8 mouse cellular contexts compared by ENCODE assay signal in genomic region chr12:112976371-112977073, GRCm38 (mm10). TPM values are rescaled to one million over a fixed set of nuclear protein-coding genes. Genes with fewer than 3 reads are reported as not detected.
DNase-seq lines count a peak whose midpoint lies in the region; ATAC-seq and TF ChIP-seq lines count a peak whose summit lies in the region.

Gene Btbd6 (plus strand): TSS chr12:112976482.

- peak within 1 kb of the TSS; percentile 84 for H3K4me2 ChIP-seq in heart, embryonic 13.5 days
- H3K4me2 ChIP-seq in kidney, postnatal 0 days (ENCODE audit: low read length) = peak within 1 kb of the TSS; percentile 94
- H3K4me2 ChIP-seq in liver, embryonic 12.5 days = peak within 1 kb of the TSS; percentile 94
- H3K4me2 ChIP-seq in stomach, embryonic 14.5 days (replicated peaks; ENCODE audit: low read depth, low read length) = peak within 1 kb of the TSS; percentile 85

- H3K9me3 ChIP-seq in heart, embryonic 13.5 days = no peaks in the 10 kb centered on the region
- H3K9me3 ChIP-seq in kidney, postnatal 0 days (replicated peaks; ENCODE audit: low read length) = no peaks in the 10 kb centered on the region
- no peaks in the 10 kb centered on the region for H3K9me3 ChIP-seq in liver, embryonic 12.5 days (replicated peaks)
- no peaks in the 10 kb centered on the region for H3K9me3 ChIP-seq in stomach, embryonic 14.5 days (ENCODE audit: control insufficient read depth, low read depth, low read length)

- H3K9ac ChIP-seq in heart, embryonic 13.5 days = peak within 1 kb of the TSS; percentile 92
- peak within 1 kb of the TSS; percentile 78 for H3K9ac ChIP-seq in kidney, postnatal 0 days (ENCODE audit: low read depth, low read length)
- H3K9ac ChIP-seq in liver, embryonic 12.5 days = peak within 1 kb of the TSS; percentile 82
- H3K9ac ChIP-seq in stomach, embryonic 14.5 days (replicated peaks; ENCODE audit: low read depth, low read length) = peak within 1 kb of the TSS; percentile 91

- peak within 1 kb of the TSS; percentile 93 for H3K27ac ChIP-seq in heart, embryonic 13.5 days (replicated peaks)
- peak within 1 kb of the TSS; percentile 90 for H3K27ac ChIP-seq in kidney, postnatal 0 days
- H3K27ac ChIP-seq in liver, embryonic 12.5 days = peak within 1 kb of the TSS; percentile 81
- H3K27ac ChIP-seq in stomach, embryonic 14.5 days (ENCODE audit: low read length) = peak within 1 kb of the TSS; percentile 88

- H3K4me3 ChIP-seq in heart, embryonic 13.5 days = peak within 1 kb of the TSS; percentile 77
- peak within 1 kb of the TSS; percentile 68 for H3K4me3 ChIP-seq in kidney, postnatal 0 days (replicated peaks; ENCODE audit: low read depth, low read length)
- H3K4me3 ChIP-seq in liver, embryonic 12.5 days = peak within 1 kb of the TSS; percentile 75
- H3K4me3 ChIP-seq in stomach, embryonic 14.5 days (ENCODE audit: low read depth, low read length) = peak within 1 kb of the TSS; percentile 70

- ATAC-seq in heart, embryonic 13.5 days (ENCODE audit: extremely low read depth, insufficient number of reproducible peaks, low FRiP score, low TSS enrichment) = peak; percentile 85
- peak; percentile 96 for ATAC-seq in kidney, postnatal 0 days (replicated peaks; ENCODE audit: low FRiP score, low read depth)
- ATAC-seq in liver, embryonic 12.5 days = peak; percentile 93
- ATAC-seq in stomach, embryonic 14.5 days (ENCODE audit: insufficient number of reproducible peaks, insufficient read depth, low FRiP score, low read depth) = peak; percentile 94

- under 1% methylated on average over 73 of the region's 80 CpGs for WGBS in heart, embryonic 13.5 days
- WGBS in kidney, postnatal 0 days = 0% methylated on average over 72 of the region's 80 CpGs
- under 1% methylated on average over 77 of the region's 80 CpGs for WGBS in liver, embryonic 12.5 days (ENCODE audit: insufficient replicate concordance)
- WGBS in stomach, embryonic 14.5 days = under 1% methylated on average over 76 of the region's 80 CpGs

- peaks cover 77% of the 10 kb centered on the region for H3K36me3 ChIP-seq in heart, embryonic 13.5 days
- H3K36me3 ChIP-seq in kidney, postnatal 0 days (ENCODE audit: insufficient read depth, low read length) = peaks cover 61% of the 10 kb centered on the region
- peaks cover 77% of the 10 kb centered on the region for H3K36me3 ChIP-seq in liver, embryonic 12.5 days
- peaks cover 56% of the 10 kb centered on the region for H3K36me3 ChIP-seq in stomach, embryonic 14.5 days (ENCODE audit: control insufficient read depth, insufficient read depth, low read length)

- peak; percentile 65 for TF ChIP-seq CTCF in kidney, postnatal 0 days (IDR thresholded peaks at IDR 0.05; ENCODE audit: low read depth)

- peaks cover 28% of the 10 kb centered on the region for H3K4me1 ChIP-seq in heart, embryonic 13.5 days
- H3K4me1 ChIP-seq in kidney, postnatal 0 days (replicated peaks; ENCODE audit: insufficient read depth, low read length) = peaks cover 6% of the 10 kb centered on the region; the same call in 1 of the 2 replicates
- peaks cover 21% of the 10 kb centered on the region for H3K4me1 ChIP-seq in liver, embryonic 12.5 days
- peaks cover 8% of the 10 kb centered on the region; the same call in 1 of the 2 replicates for H3K4me1 ChIP-seq in stomach, embryonic 14.5 days (ENCODE audit: control insufficient read depth, insufficient read depth, low read length)

- peak; percentile 98 for DNase-seq in CD4-positive helper T cell, adult 2 months (ENCODE audit: low read depth, low spot score)
- DNase-seq in c-Kit-positive CD71-negative TER-119-negative erythroid progenitor cells, embryonic 14.5 days (ENCODE audit: low read depth) = peak; percentile 79
- peak; percentile 53 for DNase-seq in fibroblast of lung, adult 2 months (ENCODE audit: low read depth)
- peak; percentile 92 for DNase-seq in kidney, postnatal 0 days (ENCODE audit: low spot score)
- peak; percentile 78 to 87 for DNase-seq in natural killer cell, adult 2 months (ENCODE audit: low spot score in 2 of 2)

- H3K27me3 ChIP-seq in heart, embryonic 13.5 days (replicated peaks) = no peaks in the 10 kb centered on the region
- H3K27me3 ChIP-seq in kidney, postnatal 0 days (ENCODE audit: insufficient read depth, low read length) = no peaks in the 10 kb centered on the region
- H3K27me3 ChIP-seq in liver, embryonic 12.5 days (replicated peaks) = no peaks in the 10 kb centered on the region
- no peaks in the 10 kb centered on the region for H3K27me3 ChIP-seq in stomach, embryonic 14.5 days (ENCODE audit: control insufficient read depth, insufficient read depth, low read length)

RNA-seq across cellular contexts. Expression of gene Btbd6, which starts in this region (rescaled TPM):
- polyA plus RNA-seq in heart, embryonic 13.5 days (2015; fragmentation: Nextera tagmentation; extraction: Ambion mirVana) = 21.7 and 22.0 TPM in 2 replicates
- 22.8 and 24.9 TPM in 2 replicates for polyA plus RNA-seq in kidney, postnatal 0 days (2015; fragmentation: Nextera tagmentation; extraction: Ambion mirVana)
- 9.2 and 10.1 TPM in 2 replicates for polyA plus RNA-seq in liver, embryonic 12.5 days (2016; fragmentation: Nextera tagmentation; extraction: Ambion mirVana)
- 22.5 and 27.0 TPM in 2 replicates for polyA plus RNA-seq in stomach, embryonic 14.5 days (2014; fragmentation: Nextera tagmentation; extraction: Ambion mirVana)

Comparison
In these comparisons a context has a peak if more than half of its experiments do, and no peak if none do; other contexts are left out.
1. Peak in every context shown above with its lines: DNase-seq, ATAC-seq, H3K4me3 ChIP-seq and H3K27ac ChIP-seq.